Mouse (Mus musculus): ENCODE data around the gene Tspan14. TPM values are rescaled to one million over a fixed set of nuclear protein-coding genes. Genes with fewer than 3 reads are reported as not detected.

Tspan14 gene
- total and polyA plus RNA-seq, 3 experiments: 10.3 to 32.3 (median 23.4) TPM

DNA sequence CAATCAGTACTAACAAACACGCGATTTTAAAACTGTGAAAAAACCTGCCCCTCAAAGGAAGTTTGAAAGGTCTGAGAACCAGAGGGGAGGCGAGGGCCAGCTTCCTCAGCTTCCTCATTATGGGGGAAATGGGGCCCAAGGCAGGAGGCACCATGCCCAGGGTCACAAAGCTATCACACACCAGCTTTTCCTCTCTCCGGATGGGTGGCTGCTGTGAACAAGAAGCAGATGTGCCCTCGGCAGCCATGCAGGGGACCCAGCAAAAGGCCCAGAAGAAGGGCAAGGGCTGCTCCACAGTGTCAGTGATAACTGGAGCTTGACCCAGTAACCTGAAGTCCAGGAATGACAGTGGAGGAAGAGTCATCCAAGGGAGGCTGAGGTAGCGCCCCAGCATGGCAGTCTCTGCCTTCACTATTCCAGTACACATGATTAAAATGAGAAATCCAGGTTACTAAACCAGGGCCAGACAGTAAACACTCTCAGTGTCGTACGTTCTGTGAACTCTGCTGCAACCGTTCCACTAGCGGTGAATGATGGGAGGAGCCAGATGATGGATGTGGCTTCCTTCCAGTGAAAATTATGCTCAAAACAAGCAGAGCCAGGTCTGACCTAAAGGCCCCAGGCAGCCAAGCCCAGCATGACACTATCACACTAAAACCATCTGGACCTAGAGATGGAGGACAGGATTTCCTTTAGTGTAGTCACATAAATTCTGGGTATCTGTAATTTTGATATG, 42.1 kb downstream of the Tspan14 start:
- no peak for DNase-seq (ENCODE audit: low spot score)
- ATAC-seq (ENCODE audit: extremely low read depth, insufficient number of reproducible peaks, low FRiP score, poor library complexity, severe bottlenecking): peak; percentile 42
- no peaks in the 10 kb centered on the region for H3K27me3 ChIP-seq (ENCODE audit: insufficient read depth, low read length)
- H3K9me3 ChIP-seq (replicated peaks): no peaks in the 10 kb centered on the region
- H3K4me1 ChIP-seq (ENCODE audit: insufficient read depth, low read depth, low read length): peaks cover 72% of the 10 kb centered on the region
- no peak for TF ChIP-seq POLR2AphosphoS5 (IDR thresholded peaks at IDR 0.05; ENCODE audit: insufficient replicate concordance, low read depth, low read length)
- no peak for TF ChIP-seq GATA2 (IDR thresholded peaks at IDR 0.05; ENCODE audit: borderline replicate concordance, low read depth, low read length)
- TF ChIP-seq TAL1 (conservative IDR thresholded peaks at IDR 0.05; ENCODE audit: low read depth, low read length): no peak
- no peak for TF ChIP-seq GATA1 (IDR thresholded peaks at IDR 0.05; ENCODE audit: borderline replicate concordance, low read length)
- TF ChIP-seq CTCF (IDR thresholded peaks at IDR 0.05; ENCODE audit: low read depth, low read length): no peak
- H3K4me3 ChIP-seq (ENCODE audit: low read depth, low read length): no peak overlapping the region; the same call in 1 of the 2 replicates
- peaks cover 85% of the 10 kb centered on the region for H3K36me3 ChIP-seq (replicated peaks)

DNA sequence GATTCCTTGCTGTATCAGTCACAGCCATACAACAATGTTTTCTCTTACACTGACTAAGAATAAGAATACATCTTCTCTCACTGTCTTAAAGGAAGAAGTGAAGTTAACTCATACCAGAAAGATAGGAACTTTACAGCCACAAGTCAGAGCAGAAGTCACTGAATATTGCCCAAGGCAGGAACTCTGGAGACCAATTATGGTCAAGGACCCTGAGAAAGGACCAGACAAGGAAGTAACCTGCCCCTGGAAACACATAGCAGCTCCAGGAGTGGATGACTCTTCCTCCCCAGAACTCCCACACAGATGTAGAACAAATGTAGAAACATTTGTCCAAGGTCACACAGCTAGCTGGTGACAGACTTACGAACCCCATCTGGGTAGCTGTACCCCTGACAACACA, 45.4 kb downstream of the Tspan14 start:
- no peaks in the 10 kb centered on the region for H3K9me3 ChIP-seq (replicated peaks)
- ATAC-seq (ENCODE audit: extremely low read depth, insufficient number of reproducible peaks, low FRiP score, poor library complexity, severe bottlenecking) (no peak), DNase-seq (ENCODE audit: low spot score) (no peak)
- H3K36me3 ChIP-seq (replicated peaks): peaks cover 91% of the 10 kb centered on the region
- no peaks in the 10 kb centered on the region for H3K27me3 ChIP-seq (ENCODE audit: insufficient read depth, low read length)
- H3K4me1 ChIP-seq (ENCODE audit: insufficient read depth, low read depth, low read length): peaks cover 75% of the 10 kb centered on the region
- no peak overlapping the region for H3K4me3 ChIP-seq (ENCODE audit: low read depth, low read length)
- no peak for TF ChIP-seq GATA1 (IDR thresholded peaks at IDR 0.05; ENCODE audit: borderline replicate concordance, low read length)
- TF ChIP-seq CTCF (IDR thresholded peaks at IDR 0.05; ENCODE audit: low read depth, low read length): no peak
- no peak for TF ChIP-seq POLR2AphosphoS5 (IDR thresholded peaks at IDR 0.05; ENCODE audit: insufficient replicate concordance, low read depth, low read length)
- TF ChIP-seq TAL1 (conservative IDR thresholded peaks at IDR 0.05; ENCODE audit: low read depth, low read length): no peak

DNA sequence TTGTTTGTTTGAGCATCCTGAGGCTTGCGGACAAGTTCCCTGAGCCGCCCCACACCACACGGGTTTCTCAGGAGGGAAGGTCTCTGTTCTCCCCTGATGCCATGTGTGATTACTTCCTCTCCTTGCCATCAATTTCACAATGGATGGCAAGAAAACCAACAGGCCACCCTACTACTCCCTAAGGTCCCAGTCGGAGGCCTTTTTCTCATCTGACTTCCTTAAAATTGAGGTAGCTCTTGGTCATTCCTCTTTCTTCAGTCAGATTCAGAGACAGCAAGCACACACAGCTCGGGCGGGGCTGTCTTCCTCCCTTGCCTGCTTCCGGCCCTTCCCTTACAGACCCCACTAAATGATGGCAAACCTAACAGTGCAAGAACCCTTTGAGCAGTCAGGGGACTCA, 47.1 kb downstream of the Tspan14 start:
- ATAC-seq (ENCODE audit: extremely low read depth, insufficient number of reproducible peaks, low FRiP score, poor library complexity, severe bottlenecking) (no peak), DNase-seq (ENCODE audit: low spot score) (no peak)
- Histone ChIP-seq H3K27me3 (ENCODE audit: insufficient read depth, low read length) (no peaks in the 10 kb centered on the region), H3K9me3 (replicated peaks) (no peaks in the 10 kb centered on the region), H3K4me1 (ENCODE audit: insufficient read depth, low read depth, low read length) (peaks cover 63% of the 10 kb centered on the region), H3K36me3 (replicated peaks) (peaks cover 96% of the 10 kb centered on the region), H3K4me3 (ENCODE audit: low read depth, low read length) (no peak overlapping the region)
- TF ChIP-seq TAL1 (conservative IDR thresholded peaks at IDR 0.05; ENCODE audit: low read depth, low read length) (no peak), POLR2AphosphoS5 (IDR thresholded peaks at IDR 0.05; ENCODE audit: insufficient replicate concordance, low read depth, low read length) (no peak), GATA2 (IDR thresholded peaks at IDR 0.05; ENCODE audit: borderline replicate concordance, low read depth, low read length) (no peak), GATA1 (IDR thresholded peaks at IDR 0.05; ENCODE audit: borderline replicate concordance, low read length) (no peak), CTCF (IDR thresholded peaks at IDR 0.05; ENCODE audit: low read depth, low read length) (no peak)

DNA sequence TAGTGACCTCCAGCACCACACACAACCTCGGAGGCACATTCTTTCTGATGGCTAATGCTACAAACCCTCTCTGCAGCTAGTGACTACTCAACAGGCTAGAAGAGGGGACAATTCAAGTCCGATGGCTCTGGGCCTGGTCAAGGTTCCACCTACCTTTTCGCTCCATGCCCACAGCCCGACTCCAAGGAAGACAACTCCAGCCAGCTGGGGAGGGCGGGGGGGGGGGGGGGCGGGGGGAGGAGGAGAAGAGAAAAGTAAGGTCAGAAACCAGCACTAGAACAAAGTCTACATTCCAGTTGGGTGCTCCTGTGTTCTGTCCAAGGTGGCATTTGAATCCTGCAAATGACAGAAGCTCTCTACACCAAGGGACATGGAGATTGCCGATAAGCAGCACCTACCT, 48.1 kb downstream of the Tspan14 start:
- DNase-seq (ENCODE audit: low spot score) (no peak), ATAC-seq (ENCODE audit: extremely low read depth, insufficient number of reproducible peaks, low FRiP score, poor library complexity, severe bottlenecking) (no peak)
- Histone ChIP-seq H3K36me3 (replicated peaks) (peaks cover 97% of the 10 kb centered on the region), H3K9me3 (replicated peaks) (no peaks in the 10 kb centered on the region), H3K4me1 (ENCODE audit: insufficient read depth, low read depth, low read length) (peaks cover 54% of the 10 kb centered on the region), H3K27me3 (ENCODE audit: insufficient read depth, low read length) (no peaks in the 10 kb centered on the region), H3K4me3 (ENCODE audit: low read depth, low read length) (no peak overlapping the region)
- TF ChIP-seq CTCF (IDR thresholded peaks at IDR 0.05; ENCODE audit: low read depth, low read length) (no peak), TAL1 (conservative IDR thresholded peaks at IDR 0.05; ENCODE audit: low read depth, low read length) (no peak), POLR2AphosphoS5 (IDR thresholded peaks at IDR 0.05; ENCODE audit: insufficient replicate concordance, low read depth, low read length) (no peak), GATA1 (IDR thresholded peaks at IDR 0.05; ENCODE audit: borderline replicate concordance, low read length) (no peak), GATA2 (IDR thresholded peaks at IDR 0.05; ENCODE audit: borderline replicate concordance, low read depth, low read length) (no peak)

DNA sequence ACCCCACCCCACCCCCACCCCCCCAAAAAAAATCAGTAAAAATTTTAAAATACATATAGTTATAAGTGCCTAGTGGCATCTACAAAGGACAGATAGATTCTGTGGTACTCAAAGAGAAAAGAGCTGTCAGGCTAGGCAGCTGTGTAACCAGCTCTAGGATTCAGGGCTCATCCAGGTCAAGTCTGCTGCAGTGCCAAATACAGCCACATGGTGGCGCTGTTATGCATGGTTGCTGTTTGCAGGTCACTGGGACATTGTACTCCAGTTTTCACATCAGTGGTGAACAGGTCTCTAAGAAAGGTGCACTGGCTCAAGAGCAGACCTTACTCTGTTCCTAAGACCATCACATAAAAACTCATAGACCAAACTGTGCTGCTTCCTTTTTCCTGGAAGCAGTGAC, 49.0 kb downstream of the Tspan14 start:
- DNase-seq (ENCODE audit: low spot score): peak; percentile 62
- no peak overlapping the region for H3K4me3 ChIP-seq (ENCODE audit: low read depth, low read length)
- H3K36me3 ChIP-seq (replicated peaks): peaks cover 98% of the 10 kb centered on the region
- TF ChIP-seq POLR2AphosphoS5 (IDR thresholded peaks at IDR 0.05; ENCODE audit: insufficient replicate concordance, low read depth, low read length) (no peak), CTCF (IDR thresholded peaks at IDR 0.05; ENCODE audit: low read depth, low read length) (peak; percentile 99)
- H3K4me1 ChIP-seq (ENCODE audit: insufficient read depth, low read depth, low read length): peaks cover 50% of the 10 kb centered on the region
- 0 out of 2 replicates have a peak, but pooled peaks have one; percentile 37 for ATAC-seq (ENCODE audit: extremely low read depth, insufficient number of reproducible peaks, low FRiP score, poor library complexity, severe bottlenecking)
- no peaks in the 10 kb centered on the region for H3K9me3 ChIP-seq (replicated peaks)
- H3K27me3 ChIP-seq (ENCODE audit: insufficient read depth, low read length): no peaks in the 10 kb centered on the region

DNA sequence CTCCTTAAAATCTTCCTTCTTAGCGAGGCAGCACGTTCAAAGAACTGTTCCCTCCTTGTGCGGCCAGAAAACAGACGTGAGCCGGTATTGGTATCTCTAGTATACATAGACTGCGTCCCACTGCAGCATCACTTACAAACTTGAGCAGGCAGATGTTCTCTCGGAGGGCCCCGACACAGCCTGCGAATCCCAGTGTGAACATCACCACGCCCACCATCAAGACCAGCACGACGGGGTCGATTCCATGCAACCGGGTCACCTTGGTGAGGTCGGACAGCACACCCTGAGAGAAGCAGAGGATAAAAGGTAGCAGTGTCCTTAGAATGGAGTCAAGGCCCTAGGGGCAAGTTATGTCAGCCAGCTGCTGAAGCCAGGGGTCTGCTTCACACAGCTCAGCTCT, 49.9 kb downstream of the Tspan14 start:
- H3K36me3 ChIP-seq (replicated peaks): peaks cover 93% of the 10 kb centered on the region
- TF ChIP-seq TAL1 (conservative IDR thresholded peaks at IDR 0.05; ENCODE audit: low read depth, low read length): no peak
- TF ChIP-seq GATA1 (IDR thresholded peaks at IDR 0.05; ENCODE audit: borderline replicate concordance, low read length): no peak
- peaks cover 44% of the 10 kb centered on the region for H3K4me1 ChIP-seq (ENCODE audit: insufficient read depth, low read depth, low read length)
- no peaks in the 10 kb centered on the region for H3K27me3 ChIP-seq (ENCODE audit: insufficient read depth, low read length)
- DNase-seq (ENCODE audit: low spot score) (no peak), ATAC-seq (ENCODE audit: extremely low read depth, insufficient number of reproducible peaks, low FRiP score, poor library complexity, severe bottlenecking) (no peak)
- H3K4me3 ChIP-seq (ENCODE audit: low read depth, low read length): no peak overlapping the region
- no peaks in the 10 kb centered on the region for H3K9me3 ChIP-seq (replicated peaks)
